Mouse (Mus musculus) cerebellum, postnatal 25 days (tissue): ENCODE measurements around the gene Rgs9bp.
"Not testable (repeated sequence)": the region's sequence is repeated elsewhere in the genome, so short reads cannot be mapped to it uniquely, and the experiment has no call there.

Experiments used
- DNase-seq, 2 experiments: peaks; one replicate each; pipeline ENCODE4 v3.0.0; 2021; ENCODE audit warnings: mixed read lengths in 2 of 2

The Rgs9bp gene

GRCm38 (mm10) chr7:35582719-35583118 is 2.7 kb downstream of the Rgs9bp start:
- DNase-seq: no peak

GRCm38 (mm10) chr7:35579849-35580248 is 5.5 kb downstream of the Rgs9bp start:
- peak; percentile 26 to 60 for DNase-seq

- not testable (repeated sequence) for DNase-seq
These were observed 14.5 kb downstream of the Rgs9bp start for GRCm38 (mm10) chr7:35570883-35571282.

- not testable (repeated sequence) for DNase-seq
These were observed 15.7 kb downstream of the Rgs9bp start for GRCm38 (mm10) chr7:35569724-35570123.

GRCm38 (mm10) chr7:35565965-35566364 is 19.4 kb downstream of the Rgs9bp start:
- DNase-seq: not testable (repeated sequence)

GRCm38 (mm10) chr7:35564872-35565271 is 20.5 kb downstream of the Rgs9bp start:
- not testable (repeated sequence) for DNase-seq

- no peak for DNase-seq
These were observed 21.1 kb downstream of the Rgs9bp start for GRCm38 (mm10) chr7:35564067-35564865.

GRCm38 (mm10) chr7:35563071-35563470 is 22.3 kb downstream of the Rgs9bp start:
- no peak for DNase-seq

- no peak for DNase-seq
These were observed 25.5 kb downstream of the Rgs9bp start for GRCm38 (mm10) chr7:35559838-35560237.

- no peak for DNase-seq
These were observed 26.7 kb downstream of the Rgs9bp start for GRCm38 (mm10) chr7:35558681-35559080.

GRCm38 (mm10) chr7:35557577-35557976 is 27.8 kb downstream of the Rgs9bp start:
- no peak for DNase-seq

GRCm38 (mm10) chr7:35556905-35557304 is 28.5 kb downstream of the Rgs9bp start:
- DNase-seq: no peak

- no peak for DNase-seq
These were observed 29.2 kb downstream of the Rgs9bp start, which contains the start of gene Nudt19 for GRCm38 (mm10) chr7:35556205-35556603. Gene Nudt19 (minus strand): TSS chr7:35556304.

GRCm38 (mm10) chr7:35555224-35556204 is 29.9 kb downstream of the Rgs9bp start:
- DNase-seq: peak; percentile 91

- peak; percentile 46 to 70 for DNase-seq
These were observed 30.7 kb downstream of the Rgs9bp start for GRCm38 (mm10) chr7:35554605-35555175.

GRCm38 (mm10) chr7:35553751-35554604 is 31.4 kb downstream of the Rgs9bp start:
- peak; percentile 33 to 63 for DNase-seq

- DNase-seq: peak; percentile 44 to 71
These were observed 39.5 kb downstream of the Rgs9bp start for GRCm38 (mm10) chr7:35545881-35546280.

- DNase-seq: no peak
These were observed 47.8 kb downstream of the Rgs9bp start, which contains the start of gene Tdrd12 for GRCm38 (mm10) chr7:35537562-35537961. Gene Tdrd12 (minus strand): TSS chr7:35537745.

GRCm38 (mm10) chr7:35535750-35536512 is 49.5 kb downstream of the Rgs9bp start:
- DNase-seq: no peak

GRCm38 (mm10) chr7:35530544-35530943 is 54.8 kb downstream of the Rgs9bp start:
- DNase-seq: not testable (repeated sequence)

- no peak for DNase-seq
These were observed 55.4 kb downstream of the Rgs9bp start for GRCm38 (mm10) chr7:35530026-35530425.
